Comparison of ENCODE assay signal across 10 mouse cellular contexts in the genomic region with DNA sequence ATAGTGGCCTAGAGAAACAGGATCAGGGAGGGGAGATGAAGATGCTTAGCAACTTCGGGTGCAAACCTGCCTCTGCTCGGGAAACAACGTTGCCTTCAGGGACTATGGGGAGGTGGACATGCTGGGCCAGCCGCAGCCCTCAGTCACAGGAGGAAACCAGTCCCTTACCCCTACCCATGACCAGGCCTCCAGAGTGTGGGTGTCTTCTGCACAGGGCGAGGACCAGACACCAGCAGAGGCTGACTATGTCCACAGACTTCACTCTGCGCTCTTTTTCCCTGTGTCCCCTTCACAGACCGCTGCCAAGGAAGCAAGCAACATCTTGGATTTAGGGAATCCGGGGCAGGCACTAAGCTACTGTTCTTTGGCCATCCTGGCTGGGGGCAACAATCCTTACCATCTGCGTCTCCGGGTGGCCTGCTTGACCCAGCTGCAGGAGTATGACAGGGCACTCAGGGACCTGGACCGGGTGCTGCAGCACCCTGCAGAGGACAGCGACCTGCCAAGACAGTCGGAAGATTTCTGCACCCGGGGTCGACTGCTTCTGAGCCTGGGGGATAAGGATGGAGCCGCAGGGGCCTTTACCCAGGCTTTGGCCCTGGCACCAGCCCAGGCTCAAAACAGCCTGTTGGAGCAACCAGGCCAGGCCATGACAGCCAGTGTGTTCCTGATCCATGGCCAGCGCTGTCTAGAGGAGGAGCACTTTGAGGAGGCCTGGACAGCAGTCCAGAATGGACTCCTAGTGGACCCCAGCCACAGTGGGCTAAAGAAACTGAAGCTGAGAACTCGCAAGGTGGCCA. TPM values are rescaled to one million over a fixed set of nuclear protein-coding genes. Genes with fewer than 3 reads are reported as not detected.
DNase-seq lines count a peak whose midpoint lies in the region; ATAC-seq and TF ChIP-seq lines count a peak whose summit lies in the region.
"Had no signal": no experiment of that assay in that cellular context is flagged by ENCODE, and none has a peak within 500 bp of the region (broad histone marks: within the 10 kb centered on the region; RNA-seq: fewer than 3 reads in every experiment).

No protein-coding gene starts in this region.

- H3K9me3 ChIP-seq in ES-E14 (ENCODE audit: control insufficient read depth, insufficient read depth, low read depth, low read length), result no peaks in the 10 kb centered on the region
- no peaks in the 10 kb centered on the region for H3K9me3 ChIP-seq in hindbrain, embryonic 10.5 days
- H3K9me3 ChIP-seq in midbrain, embryonic 11.5 days (ENCODE audit: control insufficient read depth, low read length), result no peaks in the 10 kb centered on the region

- no peak for ATAC-seq in frontal cortex, adult (ENCODE audit: low TSS enrichment)
- ATAC-seq in midbrain, embryonic 11.5 days (ENCODE audit: low FRiP score), result 0 out of 2 replicates have a peak, but pooled peaks have one; percentile 17
- ATAC-seq in megakaryocyte progenitor cell, adult 5-6 weeks (replicated peaks; ENCODE audit: poor library complexity), result no peak

- peak overlapping the region; percentile 77; the same call in 1 of the 2 replicates for H3K9ac ChIP-seq in ES-E14 (ENCODE audit: insufficient read depth, low read depth, low read length, poor library complexity, severe bottlenecking)
- peak overlapping the region; percentile 66 for H3K9ac ChIP-seq in midbrain, embryonic 11.5 days (ENCODE audit: low read length)

- peak; percentile 2 for DNase-seq in frontal cortex, postnatal 25 days (ENCODE audit: low spot score in 2 of 2)
- no peak for DNase-seq in ES-E14 (ENCODE audit: low read depth, low spot score)
- DNase-seq in hindbrain, embryonic 10.5 days (ENCODE audit: low spot score), result no peak
- DNase-seq in midbrain, embryonic 11.5 days (ENCODE audit: low spot score, missing footprints), result peak; percentile 57
- DNase-seq in urinary bladder, adult 2 months (ENCODE audit: low spot score), result no peak
- DNase-seq in adrenal gland, postnatal 25 days, result no peak
- DNase-seq: kidney, adult 2 months had no signal

- peak overlapping the region; percentile 56; the same call in 1 of the 2 replicates for H3K4me2 ChIP-seq in midbrain, embryonic 11.5 days

- 85% methylated on average over 18 of the region's 18 CpGs for WGBS in hindbrain, embryonic 10.5 days
- 81% methylated on average over 18 of the region's 18 CpGs for WGBS in midbrain, embryonic 11.5 days

- no peaks in the 10 kb centered on the region for H3K36me3 ChIP-seq in ES-E14 (ENCODE audit: control insufficient read depth, insufficient read depth, low read length, poor library complexity, severe bottlenecking)
- no peaks in the 10 kb centered on the region for H3K36me3 ChIP-seq in hindbrain, embryonic 10.5 days
- H3K36me3 ChIP-seq in midbrain, embryonic 11.5 days (ENCODE audit: control insufficient read depth, insufficient read depth, low read length), result no peaks in the 10 kb centered on the region

- H3K4me3 ChIP-seq in ES-E14 (ENCODE audit: insufficient read depth in 1 of 2, low read depth in 1 of 2, low read length in 2 of 2, poor library complexity in 1 of 2, severe bottlenecking in 1 of 2), result peak overlapping the region in 1 of 2 experiments; percentile 60; a peak in 1 of 4 replicates
- peak overlapping the region; percentile 54 for H3K4me3 ChIP-seq in hindbrain, embryonic 10.5 days
- H3K4me3 ChIP-seq in midbrain, embryonic 11.5 days (ENCODE audit: low read depth, low read length), result no peak overlapping the region

- no peaks in the 10 kb centered on the region for H3K4me1 ChIP-seq in ES-E14 (ENCODE audit: control insufficient read depth in 2 of 2, insufficient read depth in 2 of 2, low read length in 2 of 2, poor library complexity in 1 of 2)
- H3K4me1 ChIP-seq in hindbrain, embryonic 10.5 days (replicated peaks), result peaks cover 25% of the 10 kb centered on the region
- H3K4me1 ChIP-seq in midbrain, embryonic 11.5 days (ENCODE audit: control insufficient read depth, insufficient read depth, low read length), result peaks cover 11% of the 10 kb centered on the region

- H3K27me3 ChIP-seq in hindbrain, embryonic 10.5 days (ENCODE audit: insufficient read depth, poor library complexity, severe bottlenecking), result peaks cover 38% of the 10 kb centered on the region
- H3K27me3 ChIP-seq in midbrain, embryonic 11.5 days (ENCODE audit: control insufficient read depth, insufficient read depth, low read length), result no peaks in the 10 kb centered on the region

- in situ Hi-C loops in ES-E14 (cut with MboI; ENCODE audit: low sequenced_read_pairs in 2 of 2, unreplicated experiment in 2 of 2), result no loop called here

- H3K27ac ChIP-seq in ES-E14 (ENCODE audit: insufficient read depth, low read depth, low read length, poor library complexity, severe bottlenecking), result no peak overlapping the region; the same call in 1 of the 2 replicates
- peak overlapping the region; percentile 93 for H3K27ac ChIP-seq in hindbrain, embryonic 10.5 days
- H3K27ac ChIP-seq in midbrain, embryonic 11.5 days (ENCODE audit: low read depth, low read length), result 0 out of 2 replicates have a peak overlapping the region, but pooled peaks have one; percentile 67

TF ChIP-seq in ES-E14, 5 proteins besides CTCF, POLR2A, EP300 and RAD21:
- TF ChIP-seq CHD2 (IDR thresholded peaks at IDR 0.05; ENCODE audit: low read depth, low read length) (no peak), HCFC1 (IDR thresholded peaks at IDR 0.05; ENCODE audit: borderline replicate concordance, insufficient read depth, low read length) (no peak), ZNF384 (IDR thresholded peaks at IDR 0.05; ENCODE audit: low read depth, low read length) (no peak), MAFK (IDR thresholded peaks at IDR 0.05; ENCODE audit: insufficient read depth, low read depth, low read length) (no peak), ZC3H11A (IDR thresholded peaks at IDR 0.05; ENCODE audit: borderline replicate concordance, low read depth, low read length) (no peak)

RNA-seq across cellular contexts. Expression of gene Mmel1, which starts 4.2 kb away (rescaled TPM):
- 2.4 and 3.1 TPM in 2 replicates for total RNA-seq in ES-E14 (2012; rRNA removed)
- polyA plus RNA-seq in hindbrain, embryonic 10.5 days (2016; fragmentation: Nextera tagmentation; extraction: Ambion mirVana), result 0.31 and 0.68 TPM in 2 replicates
- polyA plus RNA-seq in midbrain, embryonic 11.5 days (2014; fragmentation: Nextera tagmentation; extraction: Ambion mirVana), result 0.29 and 0.56 TPM in 2 replicates
- 0.06 and 0.07 TPM in 2 replicates for polyA plus RNA-seq in urinary bladder, adult 2 months (2012; rRNA removed)
- total RNA-seq in adrenal gland, postnatal 25 days (2021), result 5.6 and 6.2 TPM in 2 replicates
- total RNA-seq in megakaryocyte progenitor cell, adult 5-6 weeks (2015), result not detected in 2 replicates
- total RNA-seq in megakaryocyte progenitor cell, adult 5-6 weeks (2017), result not detected in 2 replicates

RNA-seq across cellular contexts. Expression of gene Ttc34, which starts 27.9 kb away (rescaled TPM):
- 0.22 and 0.26 TPM in 2 replicates for total RNA-seq in ES-E14 (2012; rRNA removed)
- polyA plus RNA-seq in hindbrain, embryonic 10.5 days (2016; fragmentation: Nextera tagmentation; extraction: Ambion mirVana), result 0.65 and 0.68 TPM in 2 replicates
- 0.25 and 0.31 TPM in 2 replicates for polyA plus RNA-seq in midbrain, embryonic 11.5 days (2014; fragmentation: Nextera tagmentation; extraction: Ambion mirVana)
- polyA plus RNA-seq in urinary bladder, adult 2 months (2012; rRNA removed), result 0.06 and 0.09 TPM in 2 replicates
- total RNA-seq in adrenal gland, postnatal 25 days (2021), result 0.52 TPM in 1 of 2 replicates, not detected in the other
- not detected in 2 replicates for total RNA-seq in megakaryocyte progenitor cell, adult 5-6 weeks (2015)
- not detected in 2 replicates for total RNA-seq in megakaryocyte progenitor cell, adult 5-6 weeks (2017)
- polyA plus RNA-seq: C2C12; kidney, adult 2 months had no signal

RNA-seq across cellular contexts. Expression of gene Fam213b, which starts 33.8 kb away (rescaled TPM):
- 13.4 and 15.7 TPM in 2 replicates for total RNA-seq in ES-E14 (2012; rRNA removed)
- 47.4 and 51.5 TPM in 2 replicates for polyA plus RNA-seq in hindbrain, embryonic 10.5 days (2016; fragmentation: Nextera tagmentation; extraction: Ambion mirVana)
- 39.6 and 41.8 TPM in 2 replicates for polyA plus RNA-seq in midbrain, embryonic 11.5 days (2014; fragmentation: Nextera tagmentation; extraction: Ambion mirVana)
- polyA plus RNA-seq in urinary bladder, adult 2 months (2012; rRNA removed), result 33.1 and 35.2 TPM in 2 replicates
- total RNA-seq in adrenal gland, postnatal 25 days (2021), result 126 and 172 TPM in 2 replicates
- total RNA-seq in megakaryocyte progenitor cell, adult 5-6 weeks (2015), result 5.0 and 5.6 TPM in 2 replicates
- total RNA-seq in megakaryocyte progenitor cell, adult 5-6 weeks (2017), result 1.8 and 5.6 TPM in 2 replicates

Comparison
In these comparisons a context has a peak if more than half of its experiments do, and no peak if none do; other contexts are left out.
1. DNase-seq: peak in frontal cortex, postnatal 25 days (2 of 2) and midbrain, embryonic 11.5 days (single experiment); none in ES-E14 (single experiment), hindbrain, embryonic 10.5 days (single experiment), urinary bladder, adult 2 months (single experiment) and adrenal gland, postnatal 25 days (single experiment).